Mouse (Mus musculus): ENCODE results near the gene Gcnt2. TPM values are rescaled to one million over a fixed set of nuclear protein-coding genes. Genes with fewer than 3 reads are reported as not detected.

The Gcnt2 gene
- polyA plus RNA-seq, 1 experiment = 1.2 TPM

GRCm38 (mm10) chr13:40899349-40899993 lies 39.9 kb downstream of the Gcnt2 start:
- Histone ChIP-seq H3K4me3 (ENCODE audit: control insufficient read depth, insufficient read depth, low read length) (no peak overlapping the region), H3K36me3 (ENCODE audit: control insufficient read depth, insufficient read depth, low read length) (no peaks in the 10 kb centered on the region), H3K27ac (ENCODE audit: control insufficient read depth, insufficient read depth, low read length) (no peak overlapping the region), H3K4me1 (replicated peaks; ENCODE audit: control insufficient read depth, insufficient read depth, low read length) (peaks cover 5% of the 10 kb centered on the region), H3K27me3 (ENCODE audit: control insufficient read depth, insufficient read depth, low read length) (no peaks in the 10 kb centered on the region)
- no peak for DNase-seq
- 68% methylated on average over 8 of the region's 8 CpGs for WGBS
- no peak for TF ChIP-seq CTCF (IDR thresholded peaks at IDR 0.05; ENCODE audit: borderline replicate concordance, control insufficient read depth, extremely low read depth, insufficient read depth, low read length, poor library complexity)
- no peak for TF ChIP-seq POLR2A (IDR thresholded peaks at IDR 0.05; ENCODE audit: control insufficient read depth, extremely low read depth, insufficient read depth, low read length, poor library complexity)

GRCm38 (mm10) chr13:40899994-40900970 lies 40.7 kb downstream of the Gcnt2 start:
- Histone ChIP-seq H3K27ac (ENCODE audit: control insufficient read depth, insufficient read depth, low read length) (no peak overlapping the region), H3K36me3 (ENCODE audit: control insufficient read depth, insufficient read depth, low read length) (no peaks in the 10 kb centered on the region), H3K27me3 (ENCODE audit: control insufficient read depth, insufficient read depth, low read length) (no peaks in the 10 kb centered on the region), H3K4me3 (ENCODE audit: control insufficient read depth, insufficient read depth, low read length) (no peak overlapping the region), H3K4me1 (replicated peaks; ENCODE audit: control insufficient read depth, insufficient read depth, low read length) (peaks cover 5% of the 10 kb centered on the region)
- no peak for DNase-seq
- TF ChIP-seq POLR2A (IDR thresholded peaks at IDR 0.05; ENCODE audit: control insufficient read depth, extremely low read depth, insufficient read depth, low read length, poor library complexity) (no peak), CTCF (IDR thresholded peaks at IDR 0.05; ENCODE audit: borderline replicate concordance, control insufficient read depth, extremely low read depth, insufficient read depth, low read length, poor library complexity) (no peak)
- 61% methylated on average over 15 of the region's 15 CpGs for WGBS

DNA sequence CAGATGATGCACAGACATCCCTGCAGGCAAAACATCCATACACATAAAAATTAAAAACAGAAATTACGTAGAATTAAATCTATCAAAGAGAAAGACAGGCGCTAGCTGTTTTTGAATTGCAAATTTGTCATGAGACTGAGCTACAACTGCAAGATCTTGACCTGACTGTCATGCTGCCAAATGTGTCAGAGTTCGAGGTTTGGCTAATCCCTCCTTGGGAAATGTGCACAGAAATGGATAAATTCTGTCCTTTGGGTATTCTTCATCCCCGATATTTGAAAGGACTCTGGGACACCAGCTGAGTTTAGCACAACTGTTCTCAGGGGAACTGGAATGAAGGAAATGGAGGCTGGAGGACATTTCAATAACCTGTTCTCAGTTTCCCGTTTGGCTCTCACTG lies 41.7 kb downstream of the Gcnt2 start:
- 96% methylated on average over 5 of the region's 5 CpGs for WGBS

GRCm38 (mm10) chr13:40901831-40902459 lies 42.4 kb downstream of the Gcnt2 start:
- Histone ChIP-seq H3K36me3 (ENCODE audit: control insufficient read depth, insufficient read depth, low read length) (no peaks in the 10 kb centered on the region), H3K4me3 (ENCODE audit: control insufficient read depth, insufficient read depth, low read length) (no peak overlapping the region), H3K27me3 (ENCODE audit: control insufficient read depth, insufficient read depth, low read length) (no peaks in the 10 kb centered on the region), H3K27ac (ENCODE audit: control insufficient read depth, insufficient read depth, low read length) (no peak overlapping the region), H3K4me1 (replicated peaks; ENCODE audit: control insufficient read depth, insufficient read depth, low read length) (peaks cover 5% of the 10 kb centered on the region)
- TF ChIP-seq POLR2A (IDR thresholded peaks at IDR 0.05; ENCODE audit: control insufficient read depth, extremely low read depth, insufficient read depth, low read length, poor library complexity) = no peak
- no peak for TF ChIP-seq CTCF (IDR thresholded peaks at IDR 0.05; ENCODE audit: borderline replicate concordance, control insufficient read depth, extremely low read depth, insufficient read depth, low read length, poor library complexity)
- no peak for DNase-seq
- WGBS = 87% methylated on average over 12 of the region's 12 CpGs

More for the DNA sequence above, 41.7 kb downstream of the Gcnt2 start:
- no peak for DNase-seq
- no peak overlapping the region for H3K4me3 ChIP-seq (ENCODE audit: control insufficient read depth, insufficient read depth, low read length)
- TF ChIP-seq POLR2A (IDR thresholded peaks at IDR 0.05; ENCODE audit: control insufficient read depth, extremely low read depth, insufficient read depth, low read length, poor library complexity) (no peak), CTCF (IDR thresholded peaks at IDR 0.05; ENCODE audit: borderline replicate concordance, control insufficient read depth, extremely low read depth, insufficient read depth, low read length, poor library complexity) (no peak)
- H3K4me1 ChIP-seq (replicated peaks; ENCODE audit: control insufficient read depth, insufficient read depth, low read length) = peaks cover 5% of the 10 kb centered on the region
- H3K36me3 ChIP-seq (ENCODE audit: control insufficient read depth, insufficient read depth, low read length) = no peaks in the 10 kb centered on the region
- no peaks in the 10 kb centered on the region for H3K27me3 ChIP-seq (ENCODE audit: control insufficient read depth, insufficient read depth, low read length)
- no peak overlapping the region for H3K27ac ChIP-seq (ENCODE audit: control insufficient read depth, insufficient read depth, low read length)

DNA sequence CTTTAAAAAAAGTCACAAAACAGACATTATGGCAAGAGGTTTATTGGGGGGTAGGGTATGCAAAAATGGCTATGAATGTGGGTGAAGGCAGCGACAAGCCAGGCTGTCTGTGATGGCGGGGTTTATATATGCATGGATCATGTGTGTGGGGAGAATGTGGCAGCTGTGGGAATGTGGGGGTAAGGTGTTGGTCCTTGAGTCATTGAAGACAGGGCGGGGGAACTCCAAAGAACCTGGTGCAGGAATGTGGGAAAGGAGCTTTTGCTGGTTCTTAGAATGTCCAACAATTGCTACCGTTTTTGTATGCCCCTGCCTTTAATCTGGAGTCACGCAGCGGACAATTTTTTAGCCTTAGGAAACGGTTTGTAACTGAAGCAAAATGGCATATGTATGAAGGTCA lies 44.5 kb downstream of the Gcnt2 start:
- H3K4me3 ChIP-seq (ENCODE audit: control insufficient read depth, insufficient read depth, low read length) = no peak overlapping the region
- peaks cover 5% of the 10 kb centered on the region for H3K4me1 ChIP-seq (replicated peaks; ENCODE audit: control insufficient read depth, insufficient read depth, low read length)
- DNase-seq = no peak
- TF ChIP-seq CTCF (IDR thresholded peaks at IDR 0.05; ENCODE audit: borderline replicate concordance, control insufficient read depth, extremely low read depth, insufficient read depth, low read length, poor library complexity) (no peak), POLR2A (IDR thresholded peaks at IDR 0.05; ENCODE audit: control insufficient read depth, extremely low read depth, insufficient read depth, low read length, poor library complexity) (no peak)
- no peaks in the 10 kb centered on the region for H3K36me3 ChIP-seq (ENCODE audit: control insufficient read depth, insufficient read depth, low read length)
- no peak overlapping the region for H3K27ac ChIP-seq (ENCODE audit: control insufficient read depth, insufficient read depth, low read length)
- WGBS = 96% methylated on average over 7 of the region's 7 CpGs
- H3K27me3 ChIP-seq (ENCODE audit: control insufficient read depth, insufficient read depth, low read length) = no peaks in the 10 kb centered on the region

- no peak for TF ChIP-seq CTCF (IDR thresholded peaks at IDR 0.05; ENCODE audit: borderline replicate concordance, control insufficient read depth, extremely low read depth, insufficient read depth, low read length, poor library complexity)
- no peak for TF ChIP-seq POLR2A (IDR thresholded peaks at IDR 0.05; ENCODE audit: control insufficient read depth, extremely low read depth, insufficient read depth, low read length, poor library complexity)
- Histone ChIP-seq H3K27ac (ENCODE audit: control insufficient read depth, insufficient read depth, low read length) (no peak overlapping the region), H3K27me3 (ENCODE audit: control insufficient read depth, insufficient read depth, low read length) (no peaks in the 10 kb centered on the region), H3K4me3 (ENCODE audit: control insufficient read depth, insufficient read depth, low read length) (no peak overlapping the region), H3K4me1 (replicated peaks; ENCODE audit: control insufficient read depth, insufficient read depth, low read length) (no peaks in the 10 kb centered on the region; the same call in 1 of the 2 replicates), H3K36me3 (ENCODE audit: control insufficient read depth, insufficient read depth, low read length) (no peaks in the 10 kb centered on the region)
- 93% methylated on average over 7 of the region's 7 CpGs for WGBS
- DNase-seq = no peak
These were observed 47.0 kb downstream of the Gcnt2 start for GRCm38 (mm10) chr13:40906528-40906927.

All from thymus, adult 2 months (tissue).